Mouse (Mus musculus): ENCODE measurements around the gene Defa34.
"Not testable (repeated sequence)": the region's sequence is repeated elsewhere in the genome, so short reads cannot be mapped to it uniquely, and the experiment has no call there.

The Defa34 gene

DNA sequence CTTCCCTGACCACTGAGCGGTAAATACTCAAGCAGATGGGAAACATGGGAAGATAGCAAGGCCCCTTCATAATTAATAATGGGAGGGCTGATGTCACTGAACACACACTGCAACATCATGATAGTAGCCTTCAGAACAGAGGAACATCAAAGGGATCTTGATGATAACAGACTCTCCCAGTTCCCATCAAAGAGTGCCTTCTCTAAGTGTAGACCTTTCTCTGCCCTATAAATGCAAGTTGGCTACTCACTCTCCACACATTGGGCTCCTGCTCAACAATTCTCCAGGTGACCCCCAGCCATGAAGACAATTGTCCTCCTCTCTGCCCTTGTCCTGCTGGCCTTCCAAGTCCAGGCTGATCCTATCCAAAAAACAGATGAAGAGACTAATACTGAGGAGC, at the start of gene Defa34:
Gene Defa34 (plus strand): TSS at position 301 of the 400 bp plus-strand sequence.
- not testable (repeated sequence) for DNase-seq (ENCODE audit: low read depth)

DNA sequence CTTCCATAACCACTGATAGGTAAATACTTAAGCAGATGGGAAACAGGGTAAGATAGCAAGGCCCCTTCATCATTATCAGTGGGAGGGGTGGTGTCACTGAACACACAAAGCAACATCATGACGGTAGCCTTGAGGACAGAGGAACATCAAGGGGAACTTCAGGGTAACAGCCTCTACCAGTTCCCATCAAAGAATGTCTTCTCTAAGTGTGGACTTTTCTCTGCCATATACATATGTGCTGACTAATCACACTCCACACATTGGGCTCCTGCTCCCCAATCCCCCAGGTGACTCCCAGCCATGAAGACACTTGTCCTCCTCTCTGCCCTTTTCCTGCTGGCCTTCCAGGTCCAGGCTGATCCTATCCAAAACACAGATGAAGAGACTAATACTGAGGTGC, 47.7 kb upstream of the Defa34 start, which contains the start of gene Defa26:
Gene Defa26 (plus strand): TSS at position 301 of the 400 bp plus-strand sequence.
- DNase-seq (ENCODE audit: low read depth), result not testable (repeated sequence)

DNA sequence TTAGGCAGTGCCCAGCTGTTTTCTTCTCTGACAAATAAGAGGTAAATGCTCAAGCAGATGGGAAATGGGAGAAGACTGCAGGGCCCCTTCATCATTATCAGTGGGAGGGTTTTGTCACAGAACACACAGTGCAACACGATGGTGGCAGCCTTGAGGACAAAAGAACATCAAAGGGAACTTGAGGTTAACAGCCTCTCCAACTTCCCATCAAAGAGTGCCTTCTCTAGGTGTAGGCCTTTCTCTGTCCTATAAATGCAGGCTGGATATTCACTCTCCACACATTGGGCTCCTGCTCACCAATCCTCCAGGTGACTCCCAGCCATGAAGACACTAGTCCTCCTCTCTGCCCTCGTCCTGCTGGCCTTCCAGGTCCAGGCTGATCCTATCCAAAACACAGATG, 10.1 kb upstream of the Defa34 start, which contains the start of gene Defa17:
Gene Defa17 (plus strand): TSS at position 301 of the 400 bp plus-strand sequence.
- DNase-seq (ENCODE audit: low read depth), result not testable (repeated sequence)

DNA sequence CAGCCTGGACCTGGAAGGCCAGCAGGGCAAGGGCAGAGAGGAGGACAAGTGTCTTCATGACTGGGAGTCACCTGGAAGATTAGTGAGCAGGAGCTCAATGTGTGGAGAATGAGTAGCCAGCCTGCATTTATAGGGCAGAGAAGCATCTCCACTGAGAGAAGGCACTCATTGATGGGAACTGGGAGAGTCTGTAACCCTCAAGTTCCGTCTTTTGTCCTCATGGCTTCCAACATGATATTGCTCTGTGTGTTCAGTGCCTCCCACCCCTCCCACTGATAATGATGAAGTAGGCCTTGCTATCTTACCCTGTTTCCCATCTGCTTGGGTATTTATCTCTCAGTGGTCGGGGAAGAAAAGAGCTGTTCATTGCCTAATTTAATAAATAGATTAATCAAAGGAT, 37.9 kb downstream of the Defa34 start, which contains the start of gene AY761184:
Gene AY761184 (minus strand): TSS at position 101 of the 400 bp plus-strand sequence.
- DNase-seq (ENCODE audit: low read depth), result not testable (repeated sequence)
